Mouse (Mus musculus): ENCODE data around the gene Txn1. TPM values are rescaled to one million over a fixed set of nuclear protein-coding genes. Genes with fewer than 3 reads are reported as not detected.

Gene Txn1
- total and polyA plus RNA-seq, 3 experiments = 366 to 395 TPM; not detected in 1

DNA sequence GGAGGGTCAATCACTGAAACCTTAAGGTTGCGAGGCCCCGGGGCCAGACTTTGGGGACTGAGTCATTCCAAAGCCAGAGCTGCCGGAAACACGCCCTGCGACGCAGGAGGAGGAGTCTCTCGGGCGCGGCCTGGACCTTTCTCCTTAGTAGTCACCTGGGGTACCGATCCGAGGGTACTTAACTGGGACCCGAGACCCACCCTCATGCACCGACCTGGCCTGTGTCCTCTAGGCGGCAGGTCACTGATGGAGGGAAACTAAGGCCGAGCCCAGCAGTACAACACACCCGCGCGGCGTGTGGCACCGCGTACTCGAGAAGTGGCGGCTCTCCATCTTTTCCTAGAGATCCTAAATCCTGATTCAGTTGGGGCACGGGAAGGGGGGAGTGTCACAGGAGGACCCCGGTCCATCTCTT, 660 bp downstream of the Txn1 start:
- Histone ChIP-seq H3K9ac (ENCODE audit: control insufficient read depth, low read depth, low read length, poor library complexity, severe bottlenecking) (peak overlapping the region; percentile 86), H3K27ac (ENCODE audit: control insufficient read depth, low read depth, low read length) (peak overlapping the region; percentile 72), H3K79me2 (ENCODE audit: control insufficient read depth, insufficient read depth, low read length, poor library complexity) (peaks cover 46% of the 10 kb centered on the region), H3K4me1 (ENCODE audit: control insufficient read depth in 1 of 2, insufficient read depth in 2 of 2, low read length in 2 of 2) (peaks cover 3 to 15% of the 10 kb centered on the region in 2 experiments), H3K36me3 (ENCODE audit: control insufficient read depth in 1 of 2, insufficient read depth in 2 of 2, low read length in 2 of 2) (peaks cover 15 to 23% of the 10 kb centered on the region in 2 experiments), H3K4me3 (ENCODE audit: control insufficient read depth in 1 of 2, insufficient read depth in 1 of 2, low read depth in 2 of 2, low read length in 2 of 2) (peak overlapping the region; percentile 84 to 93), H3K27me3 (ENCODE audit: control insufficient read depth in 1 of 2, insufficient read depth in 2 of 2, low read length in 2 of 2) (no peaks in the 10 kb centered on the region), H3K9me3 (replicated peaks; ENCODE audit: insufficient read depth, low read length) (no peaks in the 10 kb centered on the region)
- TF ChIP-seq MEF2A (IDR thresholded peaks at IDR 0.05; ENCODE audit: extremely low read depth, insufficient replicate concordance, low read depth, low read length, poor library complexity, severe bottlenecking) = no peak
- no peak for TF ChIP-seq ETS1 (IDR thresholded peaks at IDR 0.05; ENCODE audit: low read depth, low read length)
- no peak for TF ChIP-seq ELF1 (IDR thresholded peaks at IDR 0.05; ENCODE audit: low read depth, low read length)
- TF ChIP-seq KAT2A (conservative IDR thresholded peaks at IDR 0.05; ENCODE audit: low read depth, low read length) = no peak
- TF ChIP-seq CTCF (IDR thresholded peaks at IDR 0.05 in 2 of 3, conservative IDR thresholded peaks at IDR 0.05 in 1 of 3; ENCODE audit: control insufficient read depth in 1 of 3, insufficient read depth in 1 of 3, low read depth in 2 of 3, low read length in 3 of 3, poor library complexity in 1 of 3, severe bottlenecking in 1 of 3) = no peak
- TF ChIP-seq MXI1 (IDR thresholded peaks at IDR 0.05; ENCODE audit: low read depth, low read length) = no peak; the same call in 1 of the 2 replicates
- peak; percentile 44; the same call in 1 of the 2 replicates for TF ChIP-seq TBP (IDR thresholded peaks at IDR 0.05; ENCODE audit: low read depth, low read length)
- no peak; a peak in 1 of 4 replicates for TF ChIP-seq POLR2A (IDR thresholded peaks at IDR 0.05; ENCODE audit: control insufficient read depth in 1 of 2, insufficient read depth in 1 of 2, low read depth in 1 of 2, low read length in 2 of 2, poor library complexity in 1 of 2)
- no peak for TF ChIP-seq NELFE (IDR thresholded peaks at IDR 0.05; ENCODE audit: low read depth, low read length)
- no peak for TF ChIP-seq POLR2AphosphoS5 (IDR thresholded peaks at IDR 0.05; ENCODE audit: borderline replicate concordance, low read depth, low read length)
- peak; percentile 15; the same call in 1 of the 2 replicates for TF ChIP-seq GABPA (IDR thresholded peaks at IDR 0.05; ENCODE audit: low read depth, low read length)
- TF ChIP-seq ZKSCAN1 (IDR thresholded peaks at IDR 0.05; ENCODE audit: low read depth, low read length) = no peak
- TF ChIP-seq HCFC1 (IDR thresholded peaks at IDR 0.05; ENCODE audit: low read depth, low read length) = peak; percentile 48; the same call in 1 of the 2 replicates
- no peak for TF ChIP-seq JUND (IDR thresholded peaks at IDR 0.05; ENCODE audit: low read depth, low read length)
- TF ChIP-seq TCF12 (IDR thresholded peaks at IDR 0.05; ENCODE audit: low read depth, low read length) = 0 out of 2 replicates have a peak, but pooled peaks have one; percentile 5
- no peak for TF ChIP-seq EP300 (IDR thresholded peaks at IDR 0.05; ENCODE audit: low read depth in 1 of 2, low read length in 2 of 2)
- TF ChIP-seq CHD1 (IDR thresholded peaks at IDR 0.05; ENCODE audit: low read depth, low read length) = no peak
- no peak for TF ChIP-seq SIN3A (IDR thresholded peaks at IDR 0.05; ENCODE audit: low read length)
- TF ChIP-seq UBTF (IDR thresholded peaks at IDR 0.05; ENCODE audit: borderline replicate concordance, insufficient read depth, low read depth, low read length) = peak; percentile 52; the same call in 1 of the 2 replicates
- no peak for TF ChIP-seq ZNF384 (IDR thresholded peaks at IDR 0.05; ENCODE audit: low read depth, low read length)
- TF ChIP-seq MYB (IDR thresholded peaks at IDR 0.05; ENCODE audit: low read depth, low read length) = no peak
- peak; percentile 85 for DNase-seq (ENCODE audit: low read depth, low spot score)

All from MEL (cell line).